Mouse (Mus musculus): ENCODE results near the gene Praf2.

Gene Praf2

GRCm38 (mm10) chrX:7762921-7763197 lies 34.6 kb downstream of the Praf2 start:
- ChIA-PET POLR2A (interaction anchor here in 2 of 4 experiments (0.6 to 6.6 kb wide), 15 partner anchors 12 to 383 kb away, joined by 3 to 61 read pairs (median 4); partner anchors contain the start of genes Gm45208 (in 2 of the 2), Ccdc120 (in 1 of the 2), Gripap1 (in 1 of the 2) and Kcnd1 (in 1 of the 2)), CTCF (interaction anchor here in 2 of 4 experiments (0.6 to 1.7 kb wide), 3 partner anchors 12 to 52 kb away, joined by 3 to 4 read pairs (median 4); partner anchors contain the start of gene Ccdc120 (in 1 of the 2))

GRCm38 (mm10) chrX:7763631-7764393 lies 35.6 kb downstream of the Praf2 start:
- CTCF ChIA-PET = interaction anchor here in 1 of 4 experiments (1.7 to 1.8 kb wide), 2 partner anchors 30 to 362 kb away, joined by 4 read pairs; no protein-coding TSS in a partner anchor
- POLR2A ChIA-PET = interaction anchor here in 3 of 4 experiments (0.5 to 6.6 kb wide), 39 partner anchors 10 to 401 kb away, joined by 3 to 61 read pairs (median 4); partner anchors contain the start of genes Praf2 (in 3 of the 3), Ccdc120 (in 2 of the 3), Gm45208 (in 2 of the 3) and Hdac6 (in 2 of the 3)

GRCm38 (mm10) chrX:7764657-7765280 lies 36.5 kb downstream of the Praf2 start:
- CTCF ChIA-PET = interaction anchor here in 1 of 4 experiments (0.7 to 1.8 kb wide), 4 partner anchors 31 to 361 kb away, joined by 3 to 4 read pairs (median 4); no protein-coding TSS in a partner anchor
- POLR2A ChIA-PET = interaction anchor here in 3 of 4 experiments (0.7 to 6.6 kb wide), 53 partner anchors 9 to 410 kb away, joined by 3 to 61 read pairs (median 4); partner anchors contain the start of genes Ccdc120 (in 3 of the 3), Praf2 (in 3 of the 3), Gm45208 (in 2 of the 3) and Gripap1 (in 2 of the 3)

- ChIA-PET CTCF (interaction anchor here in 2 of 4 experiments (0.6 to 1.8 kb wide), 5 partner anchors 23 to 360 kb away, joined by 3 to 7 read pairs (median 4); no protein-coding TSS in a partner anchor), POLR2A (interaction anchor here in 3 of 4 experiments (0.6 to 6.6 kb wide), 53 partner anchors 10 to 409 kb away, joined by 3 to 61 read pairs (median 4); partner anchors contain the start of genes Ccdc120 (in 3 of the 3), Gm45208 (in 2 of the 3), Gripap1 (in 2 of the 3) and Otud5 (in 2 of the 3))
Measured at GRCm38 (mm10) chrX:7765281-7765670, 37.0 kb downstream of the Praf2 start.

- POLR2A ChIA-PET = interaction anchor here in 3 of 4 experiments (0.6 to 6.6 kb wide), 51 partner anchors 9 to 374 kb away, joined by 3 to 61 read pairs (median 4); partner anchors contain the start of genes Ccdc120 (in 3 of the 3), Gm45208 (in 2 of the 3), Gripap1 (in 2 of the 3) and Otud5 (in 2 of the 3)
Measured at GRCm38 (mm10) chrX:7765764-7766163, 37.5 kb downstream of the Praf2 start.

GRCm38 (mm10) chrX:7769302-7770017 lies 41.2 kb downstream of the Praf2 start:
- ChIA-PET POLR2A (interaction anchor here in 1 of 4 experiments (6.3 kb wide), 1 partner anchor 7 kb away, joined by 40 read pairs; no protein-coding TSS in a partner anchor), CTCF (no interaction called here)

More at GRCm38 (mm10) chrX:7765764-7766163, 37.5 kb downstream of the Praf2 start:
- CTCF ChIA-PET = interaction anchor here in 3 of 4 experiments (0.6 to 1.4 kb wide), 4 partner anchors 22 to 32 kb away, joined by 3 to 7 read pairs (median 4); no protein-coding TSS in a partner anchor

GRCm38 (mm10) chrX:7772766-7773165 lies 44.5 kb downstream of the Praf2 start:
- CTCF ChIA-PET = interaction anchor here in 2 of 4 experiments (1.2 to 1.6 kb wide), 2 partner anchors 39 to 52 kb away, joined by 3 to 4 read pairs; no protein-coding TSS in a partner anchor
- POLR2A ChIA-PET = no interaction called here

- ChIA-PET CTCF (interaction anchor here in 1 of 4 experiments (0.6 to 1.0 kb wide), 4 partner anchors 18 to 325 kb away, joined by 3 to 4 read pairs (median 3); partner anchors contain the start of gene Praf2), POLR2A (interaction anchor here in 3 of 4 experiments (0.5 to 4.8 kb wide), 12 partner anchors 10 to 172 kb away, joined by 3 to 41 read pairs (median 4); partner anchors contain the start of genes Tfe3 (in 2 of the 3), Gm45208 (in 1 of the 3), Gripap1 (in 1 of the 3) and Hdac6 (in 1 of the 3))
Measured at GRCm38 (mm10) chrX:7775501-7776205, 47.4 kb downstream of the Praf2 start.

GRCm38 (mm10) chrX:7776329-7777082 lies 48.3 kb downstream of the Praf2 start:
- ChIA-PET POLR2A (interaction anchor here in 3 of 4 experiments (0.6 to 4.8 kb wide), 10 partner anchors 10 to 207 kb away, joined by 3 to 41 read pairs (median 5); partner anchors contain the start of genes Tfe3 (in 2 of the 3), Gripap1 (in 1 of the 3), Pqbp1 (in 1 of the 3) and Timm17b (in 1 of the 3)), CTCF (interaction anchor here in 1 of 4 experiments (1.0 kb wide), 1 partner anchor 43 kb away, joined by 4 read pairs; no protein-coding TSS in a partner anchor)

- ChIA-PET POLR2A (interaction anchor here in 3 of 4 experiments (0.6 to 4.8 kb wide), 11 partner anchors 11 to 42 kb away, joined by 3 to 40 read pairs (median 4); partner anchors contain the start of genes Gripap1 (in 1 of the 3) and Tfe3 (in 1 of the 3)), CTCF (interaction anchor here in 2 of 4 experiments (0.6 to 1.2 kb wide), 6 partner anchors 11 to 46 kb away, joined by 3 to 5 read pairs (median 4); no protein-coding TSS in a partner anchor)
Measured at GRCm38 (mm10) chrX:7778450-7779244, 50.4 kb downstream of the Praf2 start.

GRCm38 (mm10) chrX:7779294-7779693 lies 51.1 kb downstream of the Praf2 start:
- POLR2A ChIA-PET = interaction anchor here in 2 of 4 experiments (0.6 to 1.7 kb wide), 8 partner anchors 10 to 43 kb away, joined by 3 to 8 read pairs (median 4); partner anchors contain the start of genes Gripap1 (in 1 of the 2) and Tfe3 (in 1 of the 2)
- CTCF ChIA-PET = interaction anchor here in 2 of 4 experiments (0.6 to 1.2 kb wide), 7 partner anchors 11 to 296 kb away, joined by 3 to 5 read pairs (median 3); no protein-coding TSS in a partner anchor
